Mouse (Mus musculus): ENCODE results near the gene Lrrk1. TPM values are rescaled to one million over a fixed set of nuclear protein-coding genes. Genes with fewer than 3 reads are reported as not detected.

Gene Lrrk1
- polyA plus RNA-seq, 1 experiment: 41.8 TPM

DNA sequence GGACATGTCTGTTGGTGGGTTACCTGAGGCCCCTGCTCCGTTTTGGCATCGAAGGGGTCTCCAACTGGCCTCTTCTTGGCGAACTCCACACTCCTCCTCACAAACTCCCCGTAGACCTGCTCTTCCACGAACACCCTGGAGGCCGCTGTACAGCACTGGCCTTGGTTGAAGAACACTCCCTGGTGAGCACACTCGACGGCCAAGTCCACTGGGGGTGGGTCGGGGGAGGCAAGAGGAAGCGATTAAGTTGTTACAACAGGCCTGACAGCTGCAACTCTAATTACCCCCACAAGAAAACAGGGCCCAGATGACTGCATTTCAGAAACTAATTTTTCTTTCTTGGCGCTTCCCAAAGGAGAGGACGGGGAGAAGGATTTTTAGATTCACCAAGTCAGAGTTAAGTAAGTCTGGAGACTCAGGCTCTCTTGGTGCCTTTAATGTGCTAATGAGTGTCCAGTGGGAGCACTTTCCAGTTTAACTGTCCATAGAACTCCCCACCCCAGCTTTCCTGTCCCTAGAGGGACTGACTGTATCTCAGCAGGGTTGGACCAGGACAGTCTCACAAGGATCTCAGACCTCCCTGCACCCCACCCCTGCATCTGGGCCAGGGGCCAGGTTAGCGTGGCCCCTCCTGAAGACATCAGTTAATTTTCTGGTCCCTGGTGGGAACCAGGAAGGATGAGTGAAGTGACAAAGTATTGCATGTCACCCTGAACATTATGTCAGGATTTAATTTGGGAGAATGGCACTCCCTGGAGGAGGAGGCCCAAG, 18.0 kb upstream of the Lrrk1 start:
- TF ChIP-seq USF1 (IDR thresholded peaks at IDR 0.05; ENCODE audit: low read depth): no peak
- no peak for TF ChIP-seq FOSL1 (IDR thresholded peaks at IDR 0.05; ENCODE audit: insufficient read depth, low read length, poor library complexity, severe bottlenecking)
- TF ChIP-seq MYOG (IDR thresholded peaks at IDR 0.05; ENCODE audit: control insufficient read depth, extremely low read depth, insufficient read length): no peak
- no peak for TF ChIP-seq CTCF (IDR thresholded peaks at IDR 0.05; ENCODE audit: control insufficient read depth, insufficient read depth, insufficient read length)
- Histone ChIP-seq H3K79me2 (ENCODE audit: control insufficient read depth, insufficient read depth) (no peaks in the 10 kb centered on the region), H3K4me3 (ENCODE audit: insufficient read depth, poor library complexity, severe bottlenecking) (no peak overlapping the region), H3ac (ENCODE audit: control insufficient read depth, insufficient read length, low read depth) (no peak overlapping the region), H3K36me3 (ENCODE audit: control insufficient read depth, insufficient read depth) (no peaks in the 10 kb centered on the region), H3K27me3 (ENCODE audit: control insufficient read depth, insufficient read depth, insufficient read length) (no peaks in the 10 kb centered on the region), H3K79me3 (ENCODE audit: low read depth) (no peaks in the 10 kb centered on the region)

DNA sequence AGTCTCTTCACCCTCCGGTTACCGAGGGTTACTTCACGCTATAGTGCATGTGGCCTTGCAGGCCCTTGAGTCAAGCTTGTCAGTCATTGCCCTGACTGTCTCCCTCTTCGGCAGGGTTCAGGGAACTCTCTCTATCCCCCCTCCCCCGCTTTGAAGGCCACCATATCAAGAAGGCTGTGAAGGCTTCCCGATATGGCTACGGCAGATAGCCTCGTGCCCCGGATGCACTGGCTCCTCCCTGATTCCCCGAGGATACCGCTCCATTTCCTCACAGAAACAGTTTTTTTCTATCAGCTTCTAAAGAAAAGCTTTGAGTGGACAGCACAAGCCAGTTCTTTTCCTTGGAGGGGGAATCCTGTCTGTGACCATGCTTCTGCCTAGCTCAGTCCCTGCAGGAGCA, 17.4 kb upstream of the Lrrk1 start:
- Histone ChIP-seq H3K79me3 (ENCODE audit: low read depth) (no peaks in the 10 kb centered on the region), H3K4me3 (ENCODE audit: insufficient read depth, poor library complexity, severe bottlenecking) (no peak overlapping the region), H3K27me3 (ENCODE audit: control insufficient read depth, insufficient read depth, insufficient read length) (no peaks in the 10 kb centered on the region), H3K79me2 (ENCODE audit: control insufficient read depth, insufficient read depth) (no peaks in the 10 kb centered on the region), H3ac (ENCODE audit: control insufficient read depth, insufficient read length, low read depth) (no peak overlapping the region), H3K36me3 (ENCODE audit: control insufficient read depth, insufficient read depth) (no peaks in the 10 kb centered on the region)
- no peak for TF ChIP-seq CTCF (IDR thresholded peaks at IDR 0.05; ENCODE audit: control insufficient read depth, insufficient read depth, insufficient read length)
- TF ChIP-seq MYOG (IDR thresholded peaks at IDR 0.05; ENCODE audit: control insufficient read depth, extremely low read depth, insufficient read length): no peak
- TF ChIP-seq MYOD1 (IDR thresholded peaks at IDR 0.05; ENCODE audit: control insufficient read depth, insufficient read length, low read depth): no peak
- no peak for TF ChIP-seq MAX (IDR thresholded peaks at IDR 0.05)
- TF ChIP-seq FOSL1 (IDR thresholded peaks at IDR 0.05; ENCODE audit: insufficient read depth, low read length, poor library complexity, severe bottlenecking): no peak
- no peak for TF ChIP-seq USF1 (IDR thresholded peaks at IDR 0.05; ENCODE audit: low read depth)
- no peak for TF ChIP-seq CEBPB (IDR thresholded peaks at IDR 0.05; ENCODE audit: low read depth)

DNA sequence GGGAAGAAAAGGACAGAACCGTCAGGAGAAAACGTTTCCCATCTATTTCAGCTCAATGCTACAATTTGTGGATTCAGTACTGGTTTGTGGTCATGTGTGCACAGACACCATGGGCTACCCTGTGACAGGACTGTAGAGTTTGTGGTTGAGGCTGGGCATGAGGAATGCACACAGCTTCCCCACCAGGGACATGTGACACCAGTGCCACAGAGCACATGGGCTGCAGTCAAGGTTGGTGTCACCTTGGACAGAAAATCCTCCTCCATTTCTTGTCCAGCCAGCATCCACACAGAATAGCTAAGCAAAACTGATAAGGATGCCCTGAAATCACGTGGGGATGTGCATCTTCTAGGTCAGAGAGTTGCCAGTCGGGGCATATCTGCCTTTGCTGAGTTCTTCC, 16.7 kb upstream of the Lrrk1 start:
- Histone ChIP-seq H3K79me3 (ENCODE audit: low read depth) (no peaks in the 10 kb centered on the region), H3ac (ENCODE audit: control insufficient read depth, insufficient read length, low read depth) (no peak overlapping the region), H3K36me3 (ENCODE audit: control insufficient read depth, insufficient read depth) (no peaks in the 10 kb centered on the region), H3K27me3 (ENCODE audit: control insufficient read depth, insufficient read depth, insufficient read length) (no peaks in the 10 kb centered on the region), H3K79me2 (ENCODE audit: control insufficient read depth, insufficient read depth) (no peaks in the 10 kb centered on the region), H3K4me3 (ENCODE audit: insufficient read depth, poor library complexity, severe bottlenecking) (no peak overlapping the region)
- TF ChIP-seq USF1 (IDR thresholded peaks at IDR 0.05; ENCODE audit: low read depth) (no peak), MAX (IDR thresholded peaks at IDR 0.05) (no peak), MYOD1 (IDR thresholded peaks at IDR 0.05; ENCODE audit: control insufficient read depth, insufficient read length, low read depth) (no peak), MYOG (IDR thresholded peaks at IDR 0.05; ENCODE audit: control insufficient read depth, extremely low read depth, insufficient read length) (no peak), FOSL1 (IDR thresholded peaks at IDR 0.05; ENCODE audit: insufficient read depth, low read length, poor library complexity, severe bottlenecking) (no peak), CEBPB (IDR thresholded peaks at IDR 0.05; ENCODE audit: low read depth) (no peak), CTCF (IDR thresholded peaks at IDR 0.05; ENCODE audit: control insufficient read depth, insufficient read depth, insufficient read length) (no peak)

DNA sequence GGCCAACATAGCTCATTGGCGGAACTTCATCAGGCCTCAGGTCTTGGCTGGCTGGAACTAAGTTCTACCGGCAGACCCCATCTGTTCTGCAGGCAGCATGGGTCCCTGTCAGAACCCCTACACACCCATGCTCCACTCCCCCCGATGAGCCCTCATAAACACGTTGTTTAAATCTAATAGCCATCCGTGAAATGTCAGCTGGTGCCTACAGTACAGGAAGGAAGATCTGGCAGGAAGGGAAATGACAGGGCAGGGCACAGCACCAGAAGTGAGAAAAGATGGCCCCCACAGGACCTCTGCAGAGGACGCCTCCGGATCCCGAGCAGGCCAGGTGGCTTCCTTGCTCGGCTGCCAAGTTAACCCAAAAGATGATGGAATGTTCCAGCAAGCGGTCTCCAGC, 16.0 kb upstream of the Lrrk1 start:
- no peaks in the 10 kb centered on the region for H3K36me3 ChIP-seq (ENCODE audit: control insufficient read depth, insufficient read depth)
- no peak overlapping the region for H3K4me3 ChIP-seq (ENCODE audit: insufficient read depth, poor library complexity, severe bottlenecking)
- no peaks in the 10 kb centered on the region for H3K79me2 ChIP-seq (ENCODE audit: control insufficient read depth, insufficient read depth)
- H3K79me3 ChIP-seq (ENCODE audit: low read depth): no peaks in the 10 kb centered on the region
- H3K27me3 ChIP-seq (ENCODE audit: control insufficient read depth, insufficient read depth, insufficient read length): no peaks in the 10 kb centered on the region
- no peak for TF ChIP-seq CTCF (IDR thresholded peaks at IDR 0.05; ENCODE audit: control insufficient read depth, insufficient read depth, insufficient read length)
- TF ChIP-seq CEBPB (IDR thresholded peaks at IDR 0.05; ENCODE audit: low read depth): no peak
- no peak for TF ChIP-seq MYOG (IDR thresholded peaks at IDR 0.05; ENCODE audit: control insufficient read depth, extremely low read depth, insufficient read length)
- TF ChIP-seq FOSL1 (IDR thresholded peaks at IDR 0.05; ENCODE audit: insufficient read depth, low read length, poor library complexity, severe bottlenecking): no peak
- TF ChIP-seq MYOD1 (IDR thresholded peaks at IDR 0.05; ENCODE audit: control insufficient read depth, insufficient read length, low read depth): no peak
- H3ac ChIP-seq (ENCODE audit: control insufficient read depth, insufficient read length, low read depth): no peak overlapping the region

DNA sequence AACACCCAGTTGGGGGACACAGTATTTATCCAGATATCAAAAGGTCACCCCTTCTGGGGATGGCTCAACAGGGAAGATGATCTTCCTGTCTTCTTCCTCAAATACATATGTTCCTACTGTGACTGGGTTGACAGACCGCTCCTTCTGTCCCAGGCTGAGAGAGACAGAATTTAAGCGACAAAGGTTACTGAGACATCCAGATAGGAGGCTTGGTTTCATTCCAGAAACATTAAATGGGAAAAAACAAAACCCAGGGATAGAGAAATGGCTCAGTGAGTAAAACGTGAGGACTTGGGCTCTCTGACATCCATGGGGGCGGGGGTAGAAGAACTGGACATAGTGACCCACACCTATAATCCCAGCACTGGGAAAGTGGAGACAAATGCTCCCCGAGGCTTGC, 14.7 kb upstream of the Lrrk1 start:
- no peaks in the 10 kb centered on the region for H3K36me3 ChIP-seq (ENCODE audit: control insufficient read depth, insufficient read depth)
- TF ChIP-seq FOSL1 (IDR thresholded peaks at IDR 0.05; ENCODE audit: insufficient read depth, low read length, poor library complexity, severe bottlenecking) (no peak), MAX (IDR thresholded peaks at IDR 0.05) (no peak), USF1 (IDR thresholded peaks at IDR 0.05; ENCODE audit: low read depth) (no peak), CTCF (IDR thresholded peaks at IDR 0.05; ENCODE audit: control insufficient read depth, insufficient read depth, insufficient read length) (no peak), MYOD1 (IDR thresholded peaks at IDR 0.05; ENCODE audit: control insufficient read depth, insufficient read length, low read depth) (no peak), MYOG (IDR thresholded peaks at IDR 0.05; ENCODE audit: control insufficient read depth, extremely low read depth, insufficient read length) (no peak), CEBPB (IDR thresholded peaks at IDR 0.05; ENCODE audit: low read depth) (no peak)
- no peaks in the 10 kb centered on the region for H3K79me2 ChIP-seq (ENCODE audit: control insufficient read depth, insufficient read depth)
- H3K79me3 ChIP-seq (ENCODE audit: low read depth): no peaks in the 10 kb centered on the region
- no peak overlapping the region for H3K4me3 ChIP-seq (ENCODE audit: insufficient read depth, poor library complexity, severe bottlenecking)
- H3ac ChIP-seq (ENCODE audit: control insufficient read depth, insufficient read length, low read depth): no peak overlapping the region
- H3K27me3 ChIP-seq (ENCODE audit: control insufficient read depth, insufficient read depth, insufficient read length): no peaks in the 10 kb centered on the region

DNA sequence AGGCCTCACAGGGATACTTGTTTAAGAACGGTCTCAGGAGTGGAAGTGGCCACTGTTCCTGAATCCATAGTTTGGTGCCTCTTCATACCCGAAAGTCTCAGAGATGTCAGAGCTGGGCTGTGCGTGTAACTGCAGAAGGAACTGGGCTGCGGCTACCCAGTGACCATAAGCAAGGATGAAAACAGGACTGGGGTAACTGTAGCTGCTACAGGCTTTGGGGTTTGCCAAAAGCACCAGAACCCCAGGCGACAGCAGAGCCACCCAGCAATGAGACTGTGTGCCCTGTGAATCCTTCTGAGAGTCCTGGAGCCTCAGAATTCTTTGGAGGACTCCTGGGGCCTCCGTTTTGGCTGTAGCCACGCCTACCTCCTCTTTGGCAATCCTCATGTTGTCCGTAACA, 13.5 kb upstream of the Lrrk1 start:
- H3K79me3 ChIP-seq (ENCODE audit: low read depth): no peaks in the 10 kb centered on the region
- H3K79me2 ChIP-seq (ENCODE audit: control insufficient read depth, insufficient read depth): no peaks in the 10 kb centered on the region
- no peak overlapping the region for H3ac ChIP-seq (ENCODE audit: control insufficient read depth, insufficient read length, low read depth)
- H3K27me3 ChIP-seq (ENCODE audit: control insufficient read depth, insufficient read depth, insufficient read length): no peaks in the 10 kb centered on the region
- H3K4me3 ChIP-seq (ENCODE audit: insufficient read depth, poor library complexity, severe bottlenecking): no peak overlapping the region
- H3K36me3 ChIP-seq (ENCODE audit: control insufficient read depth, insufficient read depth): no peaks in the 10 kb centered on the region
- TF ChIP-seq CTCF (IDR thresholded peaks at IDR 0.05; ENCODE audit: control insufficient read depth, insufficient read depth, insufficient read length) (no peak), USF1 (IDR thresholded peaks at IDR 0.05; ENCODE audit: low read depth) (no peak)

Measured in C2C12 (cell line).